ENCODE assay signal across 15 mouse cellular contexts in the genomic region with DNA sequence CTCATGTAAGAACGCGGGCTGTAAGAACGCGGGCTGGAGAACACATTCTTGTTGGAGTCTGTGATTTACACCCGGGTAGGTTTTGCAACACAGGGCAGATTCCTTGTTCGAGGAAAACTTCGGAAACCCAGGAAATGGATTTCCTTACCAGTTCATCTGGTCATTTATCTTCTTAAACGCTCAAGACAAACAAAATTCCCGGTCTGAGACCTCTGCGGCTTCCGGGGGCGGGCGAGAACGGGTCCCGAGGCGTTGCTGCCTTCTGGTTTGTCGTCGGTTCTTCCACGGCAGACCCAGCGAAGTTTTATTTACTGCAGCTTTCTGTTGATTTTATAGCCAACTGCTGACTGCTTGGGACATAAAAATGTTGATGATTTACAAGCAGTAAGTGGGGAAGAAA. TPM values are rescaled to one million over a fixed set of nuclear protein-coding genes. Genes with fewer than 3 reads are reported as not detected.
DNase-seq lines count a peak whose midpoint lies in the region; ATAC-seq and TF ChIP-seq lines count a peak whose summit lies in the region.
"Had no signal": no experiment of that assay in that cellular context is flagged by ENCODE, and none has a peak within 500 bp of the region (broad histone marks: within the 10 kb centered on the region; RNA-seq: fewer than 3 reads in every experiment).

No protein-coding gene starts in this region.

- H3K9ac ChIP-seq in intestine, embryonic 16.5 days (ENCODE audit: low read depth, low read length): 0 out of 2 replicates have a peak overlapping the region, but pooled peaks have one; percentile 8
- no peak overlapping the region for H3K9ac ChIP-seq in kidney, postnatal 0 days (ENCODE audit: low read depth, low read length)
- no peak overlapping the region for H3K9ac ChIP-seq in forebrain, embryonic 16.5 days (replicated peaks; ENCODE audit: low read depth, low read length)
- H3K9ac ChIP-seq: embryonic facial prominence, embryonic 15.5 days; heart, embryonic 13.5 days had no signal

- no peaks in the 10 kb centered on the region for H3K36me3 ChIP-seq in intestine, embryonic 16.5 days (ENCODE audit: control insufficient read depth, insufficient read depth, low read length)
- no peaks in the 10 kb centered on the region for H3K36me3 ChIP-seq in kidney, postnatal 0 days (ENCODE audit: insufficient read depth, low read length)
- no peaks in the 10 kb centered on the region for H3K36me3 ChIP-seq in forebrain, embryonic 16.5 days (ENCODE audit: control insufficient read depth, insufficient read depth)
- H3K36me3 ChIP-seq: embryonic facial prominence, embryonic 15.5 days; heart, embryonic 13.5 days; hindbrain, embryonic 10.5 days had no signal

- TF ChIP-seq CTCF in kidney, postnatal 0 days (IDR thresholded peaks at IDR 0.05; ENCODE audit: low read depth): no peak

- peak; percentile 12 for DNase-seq in hindlimb bud, embryonic 11.5 days (ENCODE audit: extremely low spot score, low read depth, low spot score)
- peak; percentile 89 for DNase-seq in kidney, postnatal 0 days (ENCODE audit: low spot score)
- DNase-seq in lung, postnatal 4 days: peak; percentile 12 to 44
- no peak for DNase-seq in frontal cortex, postnatal 25 days (ENCODE audit: low spot score in 2 of 2)
- DNase-seq in thymus, postnatal 10 days (ENCODE audit: low spot score in 2 of 2): no peak
- DNase-seq: gastrocnemius, postnatal 14 days; liver had no signal

- 0 out of 2 replicates have a peak, but pooled peaks cover 2% of the 10 kb centered on the region for H3K4me1 ChIP-seq in intestine, embryonic 16.5 days (ENCODE audit: control insufficient read depth, insufficient read depth, low read length)
- H3K4me1 ChIP-seq in kidney, postnatal 0 days (replicated peaks; ENCODE audit: insufficient read depth, low read length): no peaks in the 10 kb centered on the region
- no peaks in the 10 kb centered on the region for H3K4me1 ChIP-seq in forebrain, embryonic 16.5 days (replicated peaks; ENCODE audit: control insufficient read depth, insufficient read depth, low read length)

- no peaks in the 10 kb centered on the region for H3K27me3 ChIP-seq in intestine, embryonic 16.5 days (replicated peaks; ENCODE audit: control insufficient read depth, insufficient read depth, low read length)
- no peaks in the 10 kb centered on the region for H3K27me3 ChIP-seq in kidney, postnatal 0 days (ENCODE audit: insufficient read depth, low read length)
- H3K27me3 ChIP-seq in forebrain, embryonic 16.5 days (replicated peaks; ENCODE audit: control insufficient read depth, insufficient read depth, low read length): no peaks in the 10 kb centered on the region
- H3K27me3 ChIP-seq: embryonic facial prominence, embryonic 15.5 days; heart, embryonic 13.5 days had no signal

- no peaks in the 10 kb centered on the region for H3K9me3 ChIP-seq in intestine, embryonic 16.5 days (ENCODE audit: control insufficient read depth, low read length)
- no peaks in the 10 kb centered on the region for H3K9me3 ChIP-seq in kidney, postnatal 0 days (replicated peaks; ENCODE audit: low read length)
- H3K9me3 ChIP-seq in forebrain, embryonic 16.5 days (ENCODE audit: control insufficient read depth, low read length): no peaks in the 10 kb centered on the region
- H3K9me3 ChIP-seq: embryonic facial prominence, embryonic 15.5 days; heart, embryonic 13.5 days; hindbrain, embryonic 10.5 days had no signal

- ATAC-seq in intestine, embryonic 16.5 days: no peak
- ATAC-seq in kidney, postnatal 0 days (replicated peaks; ENCODE audit: low FRiP score, low read depth): no peak
- no peak for ATAC-seq in forebrain, embryonic 16.5 days
- ATAC-seq: CD4-positive, CD25-positive, alpha-beta regulatory T cell, adult 4 months; forebrain, embryonic 14.5 days had no signal

- H3K27ac ChIP-seq in intestine, embryonic 16.5 days (ENCODE audit: low read length): no peak overlapping the region
- H3K27ac ChIP-seq in kidney, postnatal 0 days: no peak overlapping the region
- no peak overlapping the region for H3K27ac ChIP-seq in forebrain, embryonic 16.5 days (ENCODE audit: low read length)
- H3K27ac ChIP-seq: embryonic facial prominence, embryonic 15.5 days; heart, embryonic 13.5 days; hindbrain, embryonic 10.5 days had no signal

- WGBS in intestine, embryonic 16.5 days: 31% methylated on average over 20 of the region's 20 CpGs
- 7% methylated on average over 20 of the region's 20 CpGs for WGBS in kidney, postnatal 0 days
- WGBS in forebrain, embryonic 16.5 days: 93% methylated on average over 20 of the region's 20 CpGs

- H3K4me3 ChIP-seq in intestine, embryonic 16.5 days (ENCODE audit: low read length): no peak overlapping the region
- H3K4me3 ChIP-seq in kidney, postnatal 0 days (replicated peaks; ENCODE audit: low read depth, low read length): no peak overlapping the region
- no peak overlapping the region for H3K4me3 ChIP-seq in forebrain, embryonic 16.5 days (replicated peaks; ENCODE audit: low read length)
- H3K4me3 ChIP-seq: embryonic facial prominence, embryonic 15.5 days; heart, embryonic 13.5 days; hindbrain, embryonic 10.5 days had no signal

- H3K4me2 ChIP-seq in intestine, embryonic 16.5 days (ENCODE audit: low read depth, low read length): peak overlapping the region; percentile 17; the same call in 1 of the 2 replicates
- peak overlapping the region; percentile 40 for H3K4me2 ChIP-seq in kidney, postnatal 0 days (ENCODE audit: low read length)
- H3K4me2 ChIP-seq in forebrain, embryonic 16.5 days (ENCODE audit: low read length): no peak overlapping the region
- H3K4me2 ChIP-seq: embryonic facial prominence, embryonic 15.5 days; heart, embryonic 13.5 days had no signal

RNA-seq across cellular contexts. Expression of a gene that starts 10.5 kb away (rescaled TPM):
- 0.07 and 0.10 TPM in 2 replicates for polyA plus RNA-seq in intestine, embryonic 16.5 days (2015; fragmentation: Nextera tagmentation; extraction: Ambion mirVana)
- 102 and 105 TPM in 2 replicates for polyA plus RNA-seq in kidney, postnatal 0 days (2015; fragmentation: Nextera tagmentation; extraction: Ambion mirVana)
- polyA plus RNA-seq in forebrain, embryonic 16.5 days (2015; fragmentation: Nextera tagmentation; extraction: Ambion mirVana): not detected in 2 replicates
- polyA plus RNA-seq: CD4-positive, CD25-positive, alpha-beta regulatory T cell, adult 4 months; forebrain, embryonic 14.5 days; heart, embryonic 13.5 days; hindbrain, embryonic 10.5 days; neural tube, embryonic 14.5 days had no signal

Comparison
In these comparisons a context has a peak if more than half of its experiments do, and no peak if none do; other contexts are left out.
1. DNase-seq: peak in hindlimb bud, embryonic 11.5 days (single experiment), kidney, postnatal 0 days (single experiment) and lung, postnatal 4 days (2 of 2); none in frontal cortex, postnatal 25 days (0 of 2) and thymus, postnatal 10 days (0 of 2).
2. RNA of a gene that starts 10.5 kb away (polyA plus RNA-seq): 102 to 105 TPM in kidney, postnatal 0 days; 0.07 to 0.10 TPM in intestine, embryonic 16.5 days and not detected in forebrain, embryonic 16.5 days; every median in the first group is over 10 times any median in the second.